Mouse (Mus musculus) stomach, embryonic 14.5 days (tissue): ENCODE results near the gene Cox6b2. TPM values are rescaled to one million over a fixed set of nuclear protein-coding genes. Genes with fewer than 3 reads are reported as not detected.
A peak's percentile ranks its signal among the peaks of the same experiment; 100 is the strongest.
"Not testable (repeated sequence)": the region's sequence is repeated elsewhere in the genome, so short reads cannot be mapped to it uniquely, and the experiment has no call there.

Experiments used
- ATAC-seq: fragments of 200-750 bp; cut with Nextera tagmentation; 2 replicates; pipeline ENCODE4 v1.8.0; 2017; ENCODE audit warnings: low read depth, moderate TSS enrichment; ENCODE audit not compliant: insufficient number of reproducible peaks, insufficient read depth, low FRiP score
- H3K27ac ChIP-seq: fragments of 300-500 bp; sonication (generic); 2 replicates; pipeline ENCODE4 v1.5.1; 2014; ENCODE audit warnings: mild to moderate bottlenecking, low read length, moderate library complexity, mixed read lengths
- H3K27me3 ChIP-seq: fragments of 300-500 bp; sonication (generic); 2 replicates; pipeline ENCODE4 v1.6.1; 2014; ENCODE audit warnings: low read length, control low read depth, mixed read lengths; ENCODE audit not compliant: control insufficient read depth, insufficient read depth
- H3K36me3 ChIP-seq: fragments of 300-500 bp; sonication (generic); 2 replicates; pipeline ENCODE4 v1.6.1; 2014; ENCODE audit warnings: mild to moderate bottlenecking, control low read depth, low read length, moderate library complexity, mixed read lengths; ENCODE audit not compliant: control insufficient read depth, insufficient read depth
- H3K4me1 ChIP-seq: fragments of 300-500 bp; sonication (generic); 2 replicates; pipeline ENCODE4 v1.6.1; 2014; ENCODE audit warnings: low read length, control low read depth, mixed read lengths; ENCODE audit not compliant: control insufficient read depth, insufficient read depth
- H3K4me2 ChIP-seq: fragments of 300-500 bp; sonication (generic); replicated peaks from 2 replicates; pipeline ENCODE4 v1.6.1; 2014; ENCODE audit warnings: low read depth, low read length, control low read depth
- H3K4me3 ChIP-seq: fragments of 300-500 bp; sonication (generic); 2 replicates; pipeline ENCODE4 v1.5.1; 2014; ENCODE audit warnings: low read depth, low read length, control low read depth
- H3K9ac ChIP-seq: fragments of 300-500 bp; sonication (generic); replicated peaks from 2 replicates; pipeline ENCODE4 v1.6.1; 2014; ENCODE audit warnings: low read depth, mild to moderate bottlenecking, control low read depth, low read length, moderate library complexity, mixed read lengths
- H3K9me3 ChIP-seq: fragments of 300-500 bp; sonication (generic); 2 replicates; pipeline ENCODE4 v1.6.1; 2016; ENCODE audit warnings: low read depth, low read length, control low read depth; ENCODE audit not compliant: control insufficient read depth
- WGBS: fragments of 180-500 bp; shearing (Covaris S2); extraction: QIAGEN DNeasy Blood & Tissue Kit; methylation state at CpG from one replicate; pipeline ENCODE4 v1.1.7; 2014; 5-methylcytosine and 5-hydroxymethylcytosine counted together
- polyA plus RNA-seq: library from polyadenylated mRNA; unstranded; fragments of >200 nt; fragmentation: Nextera tagmentation; extraction: Ambion mirVana; gene quantifications from 2 replicates; pipeline ENCODE4 v1.2.1, GENCODE M21; 2014

Gene Cox6b2
- 72.0 and 85.2 TPM in 2 replicates for polyA plus RNA-seq

DNA sequence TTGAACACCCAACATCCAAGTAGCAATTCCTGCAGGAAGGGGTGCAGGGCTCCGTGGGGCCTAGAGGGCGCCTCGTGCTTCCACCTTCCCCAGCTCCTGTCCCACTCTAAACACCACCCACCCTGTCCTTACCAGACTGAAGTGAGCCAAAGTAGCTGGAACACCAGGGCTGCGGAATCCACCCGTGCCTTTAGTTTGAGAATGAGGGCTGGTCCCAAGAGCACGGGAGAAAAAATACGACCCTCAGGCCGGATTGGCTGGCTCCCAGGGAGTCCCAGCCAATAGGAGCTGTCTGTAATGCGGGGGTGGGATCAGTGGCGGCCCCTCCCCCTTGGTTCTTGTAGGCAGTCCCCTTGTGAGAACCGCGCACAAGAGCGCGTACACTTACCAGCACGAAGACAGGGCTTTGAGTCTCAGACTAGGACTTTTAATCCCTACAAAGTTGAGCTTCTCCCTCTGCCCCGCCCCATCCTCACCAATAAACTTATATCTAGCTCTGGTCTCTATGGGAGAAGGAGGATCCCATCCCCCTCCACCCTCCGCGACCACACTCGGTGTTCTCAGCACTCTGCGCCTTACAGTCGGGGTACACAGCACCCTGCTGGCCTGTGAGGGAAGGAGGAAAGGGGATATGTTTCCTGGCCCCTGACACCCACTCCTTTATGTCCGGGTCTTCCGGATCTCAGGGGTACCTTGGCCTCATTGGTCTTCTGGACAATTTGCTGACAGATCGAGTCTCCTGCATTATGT is at the start of gene Cox6b2:
Gene Cox6b2 (minus strand): TSS at position 274 of the 750 bp plus-strand sequence.
- WGBS: 2% methylated on average over 24 of the region's 24 CpGs
- peak within 1 kb of the TSS; percentile 28; the same call in 1 of the 2 replicates for H3K9ac ChIP-seq
- no peaks in the 10 kb centered on the region for H3K27me3 ChIP-seq
- H3K36me3 ChIP-seq: no peaks in the 10 kb centered on the region
- no peaks in the 10 kb centered on the region for H3K9me3 ChIP-seq
- H3K4me2 ChIP-seq: peak within 1 kb of the TSS; percentile 61
- H3K27ac ChIP-seq: peak within 1 kb of the TSS; percentile 55; the same call in 1 of the 2 replicates
- peaks cover 14% of the 10 kb centered on the region for H3K4me1 ChIP-seq
- ATAC-seq: peak; percentile 94
- peak within 1 kb of the TSS; percentile 41 for H3K4me3 ChIP-seq

- no peak overlapping the region for H3K4me3 ChIP-seq
- no peaks in the 10 kb centered on the region for H3K27me3 ChIP-seq
- no peak overlapping the region for H3K27ac ChIP-seq
- no peaks in the 10 kb centered on the region for H3K9me3 ChIP-seq
- no peaks in the 10 kb centered on the region for H3K4me1 ChIP-seq
- H3K9ac ChIP-seq: no peak overlapping the region
- H3K4me2 ChIP-seq: no peak overlapping the region
- H3K36me3 ChIP-seq: peaks cover 26% of the 10 kb centered on the region
- ATAC-seq: no peak
These were observed 49.4 kb upstream of the Cox6b2 start for GRCm38 (mm10) chr7:4802247-4802646.

DNA sequence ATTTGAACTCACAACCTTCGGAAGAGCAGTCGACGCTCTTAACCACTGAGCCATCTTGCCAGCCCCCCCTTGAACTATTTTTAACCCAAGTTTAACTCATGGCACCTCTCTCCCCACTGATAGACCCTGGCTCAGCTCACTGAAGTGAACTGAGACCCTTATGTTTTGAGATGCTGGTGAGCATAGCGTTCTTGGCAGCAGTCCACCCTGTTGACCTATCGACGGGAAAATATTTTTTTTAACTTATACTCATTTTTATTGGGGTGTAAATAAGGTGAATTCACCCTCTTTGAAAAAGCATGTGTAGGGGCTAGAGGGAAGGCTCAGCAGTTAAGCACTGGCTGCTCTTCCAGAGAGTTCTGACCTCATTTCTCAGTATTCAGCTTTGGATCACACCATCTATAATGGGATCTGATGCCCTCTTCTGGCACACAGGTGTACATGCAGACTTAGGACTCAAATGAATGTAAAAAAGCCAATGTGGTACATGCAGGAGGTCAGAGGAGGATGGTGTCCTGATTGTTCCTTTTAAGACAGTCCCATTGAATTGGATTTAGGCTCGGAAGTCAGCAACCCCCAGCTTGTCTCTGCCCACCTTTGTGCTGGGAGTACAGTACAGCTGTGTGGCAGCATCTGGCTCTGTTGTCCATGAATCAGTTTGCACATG is 43.0 kb upstream of the Cox6b2 start:
- no peak overlapping the region for H3K4me2 ChIP-seq
- H3K36me3 ChIP-seq: peaks cover 36% of the 10 kb centered on the region
- ATAC-seq: no peak
- no peak overlapping the region for H3K27ac ChIP-seq
- 74% methylated on average over 7 of the region's 7 CpGs for WGBS
- H3K4me1 ChIP-seq: 0 out of 2 replicates have a peak, but pooled peaks cover 10% of the 10 kb centered on the region
- H3K9me3 ChIP-seq: no peaks in the 10 kb centered on the region
- H3K27me3 ChIP-seq: no peaks in the 10 kb centered on the region
- H3K4me3 ChIP-seq: no peak overlapping the region
- no peak overlapping the region for H3K9ac ChIP-seq

- Histone ChIP-seq H3K4me3 (0 out of 2 replicates have a peak overlapping the region, but pooled peaks have one; percentile 89), H3K27ac (no peak overlapping the region), H3K9ac (no peak overlapping the region), H3K9me3 (no peaks in the 10 kb centered on the region), H3K36me3 (peaks cover 36% of the 10 kb centered on the region), H3K27me3 (no peaks in the 10 kb centered on the region), H3K4me2 (no peak overlapping the region), H3K4me1 (0 out of 2 replicates have a peak, but pooled peaks cover 10% of the 10 kb centered on the region)
- no peak for ATAC-seq
- 74% methylated on average over 3 of the region's 3 CpGs for WGBS
These were observed 41.8 kb upstream of the Cox6b2 start for GRCm38 (mm10) chr7:4794631-4795168.

GRCm38 (mm10) chr7:4793674-4794073 is 40.8 kb upstream of the Cox6b2 start:
- peak overlapping the region; percentile 89 for H3K4me3 ChIP-seq
- peak overlapping the region; percentile 97 for H3K9ac ChIP-seq
- ATAC-seq: no peak
- 34% methylated on average over 4 of the region's 4 CpGs for WGBS
- H3K36me3 ChIP-seq: peaks cover 36% of the 10 kb centered on the region
- H3K4me2 ChIP-seq: peak overlapping the region; percentile 77
- H3K27me3 ChIP-seq: no peaks in the 10 kb centered on the region
- no peaks in the 10 kb centered on the region for H3K9me3 ChIP-seq
- H3K27ac ChIP-seq: peak overlapping the region; percentile 44; the same call in 1 of the 2 replicates
- 0 out of 2 replicates have a peak, but pooled peaks cover 10% of the 10 kb centered on the region for H3K4me1 ChIP-seq

GRCm38 (mm10) chr7:4793248-4793647 is 40.4 kb upstream of the Cox6b2 start:
- H3K4me1 ChIP-seq, H3K9me3 ChIP-seq, H3K27me3 ChIP-seq: not testable (repeated sequence)
- H3K4me2 ChIP-seq: peak overlapping the region; percentile 77
- peak overlapping the region; percentile 84 for H3K27ac ChIP-seq
- peaks cover 36% of the 10 kb centered on the region for H3K36me3 ChIP-seq
- 1% methylated on average over 31 of the region's 31 CpGs for WGBS
- ATAC-seq: 0 out of 2 replicates have a peak, but pooled peaks have one; percentile 0
- peak overlapping the region; percentile 89 for H3K4me3 ChIP-seq
- peak overlapping the region; percentile 97 for H3K9ac ChIP-seq

- ATAC-seq: peak; percentile 86
- WGBS: 1% methylated on average over 54 of the region's 54 CpGs
These were observed 39.7 kb upstream of the Cox6b2 start, which contains the start of gene Rpl28 for GRCm38 (mm10) chr7:4792278-4793212. TSS of gene Rpl28 (plus strand) at chr7:4792874.

More at GRCm38 (mm10) chr7:4792278-4793212, 39.7 kb upstream of the Cox6b2 start, which contains the start of gene Rpl28:
- H3K9me3 ChIP-seq: no peaks in the 10 kb centered on the region
- peak within 1 kb of the TSS; percentile 84 for H3K27ac ChIP-seq
- no peaks in the 10 kb centered on the region for H3K27me3 ChIP-seq
- H3K4me1 ChIP-seq: 0 out of 2 replicates have a peak, but pooled peaks cover 10% of the 10 kb centered on the region
- H3K4me3 ChIP-seq: peak within 1 kb of the TSS; percentile 89
- peak within 1 kb of the TSS; percentile 97 for H3K9ac ChIP-seq
- H3K4me2 ChIP-seq: peak within 1 kb of the TSS; percentile 77
- peaks cover 33% of the 10 kb centered on the region for H3K36me3 ChIP-seq
